Mouse (Mus musculus): ENCODE measurements around the gene Cacna1c. TPM values are rescaled to one million over a fixed set of nuclear protein-coding genes. Genes with fewer than 3 reads are reported as not detected.

The Cacna1c gene
- polyA plus RNA-seq, 1 experiment from 2014 or later: 4.0 TPM

DNA sequence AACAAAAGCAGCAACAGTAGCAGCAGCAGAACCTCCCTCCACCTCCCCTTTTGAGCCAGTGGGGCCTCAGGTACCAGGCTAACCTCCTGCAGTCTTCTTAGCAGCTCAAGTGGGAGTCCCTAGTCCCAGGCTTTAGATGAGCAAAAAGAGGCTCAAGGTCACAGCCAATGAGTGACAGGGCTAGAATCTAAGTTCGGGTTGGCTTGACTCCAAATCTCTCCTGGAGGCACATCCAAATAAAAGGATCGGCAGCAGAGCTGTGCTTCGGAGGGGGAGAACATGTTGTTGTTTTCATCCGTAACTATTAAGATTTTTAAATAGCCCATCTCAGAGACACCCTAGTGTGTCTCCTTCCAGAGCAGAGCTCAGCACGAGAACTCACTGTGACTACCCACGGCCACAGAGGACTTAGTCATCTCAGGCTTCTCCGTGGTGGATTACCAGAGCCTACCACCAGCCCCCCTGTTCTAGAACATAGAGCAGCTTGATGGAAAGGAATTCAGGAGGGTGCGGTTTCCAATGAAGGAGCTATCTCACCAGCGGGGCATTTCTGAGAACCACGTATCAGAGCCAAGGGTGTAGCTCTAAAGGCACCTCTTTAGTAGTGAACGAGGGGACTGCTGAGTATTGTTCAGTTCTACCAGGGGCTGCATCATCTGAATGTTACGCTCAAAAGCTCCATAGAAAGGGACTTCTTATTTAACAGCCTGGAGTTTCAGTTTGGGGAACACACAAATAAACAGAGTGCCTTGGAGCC, 438.5 kb downstream of the Cacna1c start:
- Histone ChIP-seq H3K27me3 (ENCODE audit: control insufficient read depth, insufficient read depth, low read length) (no peaks in the 10 kb centered on the region), H3K4me3 (ENCODE audit: low read depth, low read length) (no peak overlapping the region), H3K27ac (ENCODE audit: low read depth, low read length) (no peak overlapping the region), H3K9ac (ENCODE audit: low read depth, low read length) (no peak overlapping the region), H3K4me1 (replicated peaks; ENCODE audit: control insufficient read depth, insufficient read depth, low read length) (no peaks in the 10 kb centered on the region), H3K36me3 (ENCODE audit: control insufficient read depth, insufficient read depth, low read length) (no peaks in the 10 kb centered on the region), H3K4me2 (replicated peaks; ENCODE audit: low read depth, low read length) (no peak overlapping the region), H3K9me3 (ENCODE audit: control insufficient read depth, low read length) (no peaks in the 10 kb centered on the region)
- 86% methylated on average over 12 of the region's 12 CpGs for WGBS
- no peak for ATAC-seq (ENCODE audit: low FRiP score)
- DNase-seq (ENCODE audit: low spot score): no peak

DNA sequence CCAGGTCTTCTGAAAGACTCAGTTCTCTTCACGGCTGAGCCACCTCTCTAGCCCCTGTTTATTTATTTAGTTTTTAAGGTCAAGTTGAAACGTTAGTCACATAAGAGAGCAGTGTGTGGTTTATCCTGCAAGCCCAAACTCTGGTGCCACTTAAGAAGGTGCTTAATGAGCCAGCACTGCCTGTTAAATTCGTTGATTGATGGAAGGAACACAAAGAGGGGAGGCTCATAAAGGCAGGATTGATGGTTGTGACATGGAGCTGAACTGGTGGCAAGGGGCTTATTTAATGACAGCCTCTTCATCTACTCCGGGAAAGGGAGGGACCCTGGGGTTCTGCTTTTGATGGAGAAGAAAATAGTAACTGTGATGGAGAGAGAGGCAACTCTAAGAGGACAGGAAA, 439.7 kb downstream of the Cacna1c start:
- Histone ChIP-seq H3K9ac (ENCODE audit: low read depth, low read length) (no peak overlapping the region), H3K27me3 (ENCODE audit: control insufficient read depth, insufficient read depth, low read length) (no peaks in the 10 kb centered on the region), H3K36me3 (ENCODE audit: control insufficient read depth, insufficient read depth, low read length) (no peaks in the 10 kb centered on the region), H3K4me1 (replicated peaks; ENCODE audit: control insufficient read depth, insufficient read depth, low read length) (no peaks in the 10 kb centered on the region), H3K4me2 (replicated peaks; ENCODE audit: low read depth, low read length) (no peak overlapping the region), H3K4me3 (ENCODE audit: low read depth, low read length) (no peak overlapping the region), H3K9me3 (ENCODE audit: control insufficient read depth, low read length) (no peaks in the 10 kb centered on the region), H3K27ac (ENCODE audit: low read depth, low read length) (no peak overlapping the region)
- no peak for ATAC-seq (ENCODE audit: low FRiP score)
- DNase-seq (ENCODE audit: low spot score): peak; percentile 11
- 46% methylated on average over 4 of the region's 4 CpGs for WGBS

DNA sequence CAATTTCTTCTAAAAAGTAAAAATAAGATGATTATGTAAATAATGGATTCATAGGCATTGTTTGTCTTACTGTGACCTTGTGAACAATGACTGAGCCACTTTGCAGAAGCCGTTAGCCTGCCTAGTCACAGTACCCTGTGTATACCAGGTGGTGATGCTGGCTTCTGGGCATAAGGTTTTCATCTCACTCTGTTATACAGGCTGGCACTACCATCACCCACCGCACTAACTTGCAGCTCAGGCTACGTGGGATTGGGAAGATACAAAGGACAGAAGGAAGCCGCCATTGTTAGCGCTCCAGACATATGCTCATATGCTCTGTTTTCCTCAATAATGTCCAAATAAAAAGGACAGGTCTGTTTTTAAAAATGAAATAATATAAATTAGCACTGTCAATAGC, 440.4 kb downstream of the Cacna1c start:
- DNase-seq (ENCODE audit: low spot score): no peak
- H3K4me3 ChIP-seq (ENCODE audit: low read depth, low read length): no peak overlapping the region
- no peaks in the 10 kb centered on the region for H3K36me3 ChIP-seq (ENCODE audit: control insufficient read depth, insufficient read depth, low read length)
- no peaks in the 10 kb centered on the region for H3K27me3 ChIP-seq (ENCODE audit: control insufficient read depth, insufficient read depth, low read length)
- WGBS: 93% methylated on average over 5 of the region's 5 CpGs
- ATAC-seq (ENCODE audit: low FRiP score): no peak
- H3K9ac ChIP-seq (ENCODE audit: low read depth, low read length): no peak overlapping the region
- no peaks in the 10 kb centered on the region for H3K9me3 ChIP-seq (ENCODE audit: control insufficient read depth, low read length)
- H3K4me1 ChIP-seq (replicated peaks; ENCODE audit: control insufficient read depth, insufficient read depth, low read length): no peaks in the 10 kb centered on the region
- H3K27ac ChIP-seq (ENCODE audit: low read depth, low read length): no peak overlapping the region
- no peak overlapping the region for H3K4me2 ChIP-seq (replicated peaks; ENCODE audit: low read depth, low read length)

DNA sequence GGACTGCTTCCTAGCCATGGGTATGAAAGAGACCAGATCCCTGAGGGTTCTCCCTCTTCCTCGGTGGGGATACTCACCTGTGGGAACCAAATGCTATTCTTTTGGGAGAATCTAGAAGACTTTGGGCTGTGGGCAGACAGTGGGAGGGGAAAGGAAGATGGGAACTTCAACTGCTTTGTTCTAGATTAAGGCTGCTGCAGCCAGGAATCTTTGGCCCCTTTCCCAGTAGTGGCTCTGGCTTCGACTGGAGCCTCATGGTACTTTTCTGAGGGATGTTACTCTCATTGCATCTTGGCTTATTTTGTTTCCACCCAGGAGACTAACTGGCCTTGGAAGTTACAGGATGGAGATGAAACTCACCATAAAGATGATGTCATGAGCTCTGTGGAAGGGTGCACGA, 441.8 kb downstream of the Cacna1c start:
- 93% methylated on average over 3 of the region's 3 CpGs for WGBS
- no peaks in the 10 kb centered on the region for H3K4me1 ChIP-seq (replicated peaks; ENCODE audit: control insufficient read depth, insufficient read depth, low read length)
- H3K4me3 ChIP-seq (ENCODE audit: low read depth, low read length): no peak overlapping the region
- no peak for ATAC-seq (ENCODE audit: low FRiP score)
- DNase-seq (ENCODE audit: low spot score): no peak
- H3K9me3 ChIP-seq (ENCODE audit: control insufficient read depth, low read length): no peaks in the 10 kb centered on the region
- H3K9ac ChIP-seq (ENCODE audit: low read depth, low read length): no peak overlapping the region
- no peaks in the 10 kb centered on the region for H3K27me3 ChIP-seq (ENCODE audit: control insufficient read depth, insufficient read depth, low read length)
- no peaks in the 10 kb centered on the region for H3K36me3 ChIP-seq (ENCODE audit: control insufficient read depth, insufficient read depth, low read length)
- no peak overlapping the region for H3K27ac ChIP-seq (ENCODE audit: low read depth, low read length)
- no peak overlapping the region for H3K4me2 ChIP-seq (replicated peaks; ENCODE audit: low read depth, low read length)

DNA sequence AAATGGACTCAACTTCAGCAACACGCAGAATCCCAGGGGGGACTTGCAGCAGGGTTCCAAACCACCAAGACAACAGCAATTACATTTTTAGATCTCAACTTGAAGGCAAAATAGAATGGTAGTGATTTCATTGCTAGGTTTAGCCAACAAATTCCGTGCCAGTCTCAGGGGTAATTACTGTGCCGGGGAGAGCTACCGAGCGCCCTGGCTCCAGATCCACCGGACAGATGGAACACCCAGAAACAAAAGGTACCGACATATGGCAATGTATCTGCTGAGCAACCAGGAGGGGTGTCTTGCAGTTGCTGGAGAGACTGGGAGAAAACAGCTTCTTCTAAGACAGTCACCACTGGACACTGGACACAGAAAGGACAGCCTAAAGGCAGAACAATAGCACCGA, 442.4 kb downstream of the Cacna1c start:
- 84% methylated on average over 8 of the region's 8 CpGs for WGBS
- no peaks in the 10 kb centered on the region for H3K9me3 ChIP-seq (ENCODE audit: control insufficient read depth, low read length)
- H3K4me1 ChIP-seq (replicated peaks; ENCODE audit: control insufficient read depth, insufficient read depth, low read length): no peaks in the 10 kb centered on the region
- H3K4me2 ChIP-seq (replicated peaks; ENCODE audit: low read depth, low read length): no peak overlapping the region
- DNase-seq (ENCODE audit: low spot score): no peak
- H3K27me3 ChIP-seq (ENCODE audit: control insufficient read depth, insufficient read depth, low read length): no peaks in the 10 kb centered on the region
- no peak for ATAC-seq (ENCODE audit: low FRiP score)
- no peaks in the 10 kb centered on the region for H3K36me3 ChIP-seq (ENCODE audit: control insufficient read depth, insufficient read depth, low read length)
- H3K27ac ChIP-seq (ENCODE audit: low read depth, low read length): no peak overlapping the region
- no peak overlapping the region for H3K4me3 ChIP-seq (ENCODE audit: low read depth, low read length)
- no peak overlapping the region for H3K9ac ChIP-seq (ENCODE audit: low read depth, low read length)

DNA sequence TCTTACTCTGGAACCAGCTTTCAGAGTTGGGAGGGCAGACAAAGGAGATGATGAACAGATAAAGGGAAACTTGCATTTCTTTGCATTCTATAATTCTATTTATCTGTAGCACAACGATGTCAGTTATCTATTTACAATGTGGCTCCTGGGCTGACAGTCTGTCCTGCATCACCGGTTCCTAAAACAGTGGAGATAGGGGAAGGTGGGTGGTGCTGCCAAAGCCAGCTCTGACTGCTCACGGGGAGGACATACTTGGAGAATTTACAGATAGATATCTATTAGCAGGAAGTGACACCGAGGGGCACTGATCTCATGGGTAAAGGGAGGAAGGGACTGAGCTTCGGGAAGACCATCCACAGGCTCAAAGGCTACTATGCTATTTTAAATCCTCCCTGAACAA, 443.2 kb downstream of the Cacna1c start:
- WGBS: 79% methylated on average over 5 of the region's 5 CpGs
- no peaks in the 10 kb centered on the region for H3K9me3 ChIP-seq (ENCODE audit: control insufficient read depth, low read length)
- H3K9ac ChIP-seq (ENCODE audit: low read depth, low read length): no peak overlapping the region
- no peak overlapping the region for H3K4me3 ChIP-seq (ENCODE audit: low read depth, low read length)
- no peaks in the 10 kb centered on the region for H3K36me3 ChIP-seq (ENCODE audit: control insufficient read depth, insufficient read depth, low read length)
- DNase-seq (ENCODE audit: low spot score) (no peak), ATAC-seq (ENCODE audit: low FRiP score) (no peak)
- H3K4me2 ChIP-seq (replicated peaks; ENCODE audit: low read depth, low read length): no peak overlapping the region
- no peaks in the 10 kb centered on the region for H3K27me3 ChIP-seq (ENCODE audit: control insufficient read depth, insufficient read depth, low read length)
- no peak overlapping the region for H3K27ac ChIP-seq (ENCODE audit: low read depth, low read length)
- H3K4me1 ChIP-seq (replicated peaks; ENCODE audit: control insufficient read depth, insufficient read depth, low read length): no peaks in the 10 kb centered on the region

DNA sequence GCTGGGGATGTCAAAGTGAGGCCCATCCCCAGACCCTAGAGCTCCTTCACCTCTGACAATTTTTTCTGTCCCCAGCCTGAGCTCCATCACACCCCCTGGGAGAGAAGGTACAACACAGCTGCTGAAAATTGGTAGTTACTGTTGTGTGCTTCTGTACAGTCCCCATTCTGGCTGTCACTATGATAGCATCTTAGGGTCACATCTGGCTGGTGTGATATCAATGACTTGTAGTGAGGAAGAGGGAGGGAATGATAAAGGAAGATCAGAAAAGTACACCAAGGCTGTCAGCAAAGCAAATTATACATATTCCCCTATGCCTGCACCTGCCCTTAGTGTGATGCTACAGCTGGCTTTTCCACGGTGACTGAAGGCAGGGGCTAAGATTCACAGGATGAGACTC, 446.9 kb downstream of the Cacna1c start:
- Histone ChIP-seq H3K4me1 (replicated peaks; ENCODE audit: control insufficient read depth, insufficient read depth, low read length) (no peaks in the 10 kb centered on the region), H3K36me3 (ENCODE audit: control insufficient read depth, insufficient read depth, low read length) (no peaks in the 10 kb centered on the region), H3K9ac (ENCODE audit: low read depth, low read length) (no peak overlapping the region), H3K27ac (ENCODE audit: low read depth, low read length) (no peak overlapping the region), H3K27me3 (ENCODE audit: control insufficient read depth, insufficient read depth, low read length) (no peaks in the 10 kb centered on the region), H3K4me2 (replicated peaks; ENCODE audit: low read depth, low read length) (no peak overlapping the region), H3K4me3 (ENCODE audit: low read depth, low read length) (no peak overlapping the region), H3K9me3 (ENCODE audit: control insufficient read depth, low read length) (no peaks in the 10 kb centered on the region)
- no peak for DNase-seq (ENCODE audit: low spot score)
- no peak for ATAC-seq (ENCODE audit: low FRiP score)
- 88% methylated on average over 1 of the region's 1 CpGs for WGBS

DNA sequence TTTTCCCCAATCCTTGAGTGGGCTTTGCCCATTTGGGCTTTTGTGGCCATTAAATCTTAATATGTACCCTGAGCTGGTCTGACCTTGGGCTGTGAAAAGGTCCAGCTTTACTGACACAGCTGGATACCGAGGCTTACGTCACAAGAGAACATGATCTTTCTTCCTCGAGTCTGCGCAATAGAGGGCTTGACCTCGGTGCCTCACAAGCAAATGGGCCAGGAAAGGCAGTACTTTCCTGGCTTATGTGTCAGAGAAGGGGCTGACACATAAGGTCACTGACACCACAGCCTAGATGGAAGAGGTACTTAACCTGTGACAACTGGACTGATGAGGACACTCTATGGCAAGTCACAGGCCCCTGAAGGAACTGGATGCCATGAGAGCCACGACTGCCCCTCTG, 453.5 kb downstream of the Cacna1c start:
- Histone ChIP-seq H3K27me3 (ENCODE audit: control insufficient read depth, insufficient read depth, low read length) (no peaks in the 10 kb centered on the region), H3K4me2 (replicated peaks; ENCODE audit: low read depth, low read length) (no peak overlapping the region), H3K9me3 (ENCODE audit: control insufficient read depth, low read length) (no peaks in the 10 kb centered on the region), H3K4me1 (replicated peaks; ENCODE audit: control insufficient read depth, insufficient read depth, low read length) (no peaks in the 10 kb centered on the region), H3K4me3 (ENCODE audit: low read depth, low read length) (no peak overlapping the region), H3K9ac (ENCODE audit: low read depth, low read length) (no peak overlapping the region), H3K36me3 (ENCODE audit: control insufficient read depth, insufficient read depth, low read length) (no peaks in the 10 kb centered on the region), H3K27ac (ENCODE audit: low read depth, low read length) (no peak overlapping the region)
- DNase-seq (ENCODE audit: low spot score) (no peak), ATAC-seq (ENCODE audit: low FRiP score) (no peak)
- WGBS: 80% methylated on average over 6 of the region's 6 CpGs

DNA sequence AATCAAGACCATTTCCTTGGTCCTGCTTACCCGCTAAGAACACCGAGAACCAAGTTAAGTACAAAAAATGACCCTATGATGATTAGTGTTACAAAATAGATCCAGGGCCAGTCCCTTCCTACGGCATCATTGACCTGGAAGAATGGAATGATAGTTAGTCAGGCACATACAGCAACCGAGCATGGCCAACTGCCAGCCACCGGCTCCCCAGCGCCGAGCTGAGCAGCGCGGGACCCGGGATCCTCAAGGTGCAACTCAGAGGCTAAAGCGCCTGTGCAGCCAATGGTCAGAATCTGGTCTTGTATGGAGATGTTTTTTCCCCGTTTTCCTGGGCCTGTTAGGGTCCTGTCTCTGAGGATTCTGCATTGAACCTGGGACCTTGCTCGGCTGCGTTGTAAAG, 454.4 kb downstream of the Cacna1c start:
- ATAC-seq (ENCODE audit: low FRiP score) (no peak), DNase-seq (ENCODE audit: low spot score) (no peak)
- Histone ChIP-seq H3K4me2 (replicated peaks; ENCODE audit: low read depth, low read length) (no peak overlapping the region), H3K36me3 (ENCODE audit: control insufficient read depth, insufficient read depth, low read length) (no peaks in the 10 kb centered on the region), H3K27ac (ENCODE audit: low read depth, low read length) (no peak overlapping the region), H3K9ac (ENCODE audit: low read depth, low read length) (no peak overlapping the region), H3K4me1 (replicated peaks; ENCODE audit: control insufficient read depth, insufficient read depth, low read length) (no peaks in the 10 kb centered on the region), H3K27me3 (ENCODE audit: control insufficient read depth, insufficient read depth, low read length) (no peaks in the 10 kb centered on the region), H3K9me3 (ENCODE audit: control insufficient read depth, low read length) (no peaks in the 10 kb centered on the region), H3K4me3 (ENCODE audit: low read depth, low read length) (no peak overlapping the region)
- 95% methylated on average over 14 of the region's 14 CpGs for WGBS

Measured in hindbrain, embryonic 11.5 days (tissue).